Mouse (Mus musculus) megakaryocyte, embryonic 14.5 days (primary cell): ENCODE data around the gene Fyn. TPM values are rescaled to one million over a fixed set of nuclear protein-coding genes. Genes with fewer than 3 reads are reported as not detected.

Source experiments
- H3K27me3 ChIP-seq: replicated peaks from 2 replicates; pipeline ENCODE3; 2012; ENCODE audit warnings: inconsistent platforms
- H3K36me3 ChIP-seq: replicated peaks from 2 replicates; pipeline ENCODE3; 2012; ENCODE audit warnings: low read length, inconsistent platforms, mixed read lengths
- H3K4me1 ChIP-seq: 2 replicates; pipeline ENCODE4 v1.6.1; 2012; ENCODE audit warnings: inconsistent platforms
- H3K4me3 ChIP-seq: replicated peaks from 2 replicates; pipeline ENCODE3; 2012; ENCODE audit warnings: moderate library complexity, mild to moderate bottlenecking, inconsistent platforms
- H3K9me3 ChIP-seq: 2 replicates; pipeline ENCODE4 v1.6.1; 2012; ENCODE audit warnings: inconsistent platforms
- FLI1 ChIP-seq: IDR thresholded peaks from 2 replicates; pipeline ENCODE4 v1.6.1; 2012; ENCODE audit warnings: low read length, inconsistent platforms, mixed read lengths
- GATA1 ChIP-seq: IDR thresholded peaks from 3 replicates; pipeline ENCODE4 v1.6.1; 2012; ENCODE audit warnings: mixed read lengths, low read length, inconsistent platforms, borderline replicate concordance
- polyA plus RNA-seq: library from polyadenylated mRNA; stranded (reverse); fragments of >175 nt; gene quantifications from 2 replicates; pipeline ENCODE4 v1.2.3, GENCODE M21; 2012; ENCODE audit warnings: low replicate concordance; ENCODE audit not compliant: insufficient read depth

Gene Fyn
- polyA plus RNA-seq, 1 experiment = 43.3 TPM

GRCm38 (mm10) chr10:39535347-39535746, 166.7 kb downstream of the Fyn start:
- H3K36me3 ChIP-seq = peaks cover 97% of the 10 kb centered on the region
- no peak for TF ChIP-seq FLI1
- no peak for TF ChIP-seq GATA1
- H3K4me3 ChIP-seq = no peak overlapping the region
- peaks cover 19% of the 10 kb centered on the region for H3K4me1 ChIP-seq
- no peaks in the 10 kb centered on the region for H3K9me3 ChIP-seq
- no peaks in the 10 kb centered on the region for H3K27me3 ChIP-seq

- Histone ChIP-seq H3K4me1 (peaks cover 24% of the 10 kb centered on the region), H3K9me3 (no peaks in the 10 kb centered on the region), H3K4me3 (no peak overlapping the region), H3K36me3 (peaks cover 98% of the 10 kb centered on the region), H3K27me3 (no peaks in the 10 kb centered on the region)
- no peak for TF ChIP-seq FLI1
- no peak for TF ChIP-seq GATA1
Measured at GRCm38 (mm10) chr10:39536258-39536657, 167.6 kb downstream of the Fyn start.

DNA sequence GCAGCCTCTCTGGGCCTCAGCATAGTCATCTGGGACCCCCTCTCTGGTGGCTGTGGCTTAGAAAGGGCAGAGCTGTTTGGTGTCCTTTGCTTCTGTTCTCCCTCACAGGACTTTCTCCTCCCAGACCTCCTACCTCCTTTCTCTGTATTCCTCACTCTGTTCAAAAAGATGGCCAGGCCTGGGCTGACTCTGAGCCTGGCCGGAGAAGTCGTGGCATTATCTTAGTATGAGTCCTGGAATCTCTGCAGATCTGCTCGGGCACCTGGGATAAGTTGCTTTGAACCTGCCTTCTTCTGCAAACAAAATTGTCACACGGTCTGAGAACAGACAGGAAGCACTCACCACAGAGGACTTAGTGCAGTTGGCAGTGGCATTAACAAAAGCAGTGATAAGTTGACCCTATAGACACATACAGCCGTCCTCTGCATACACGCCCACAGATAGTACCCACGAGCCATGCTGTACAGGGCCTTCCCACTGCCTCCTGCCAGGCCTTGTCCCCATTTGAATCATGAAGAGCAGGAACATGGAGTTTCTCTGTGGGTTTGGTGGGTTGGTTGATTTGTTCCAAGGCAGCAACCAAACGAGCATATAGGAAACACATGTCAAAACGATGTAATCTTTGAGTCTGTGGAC, 171.5 kb downstream of the Fyn start:
- Histone ChIP-seq H3K9me3 (no peaks in the 10 kb centered on the region), H3K4me1 (peaks cover 37% of the 10 kb centered on the region), H3K4me3 (peak overlapping the region; percentile 1), H3K36me3 (peaks cover 97% of the 10 kb centered on the region), H3K27me3 (no peaks in the 10 kb centered on the region)
- TF ChIP-seq GATA1 (no peak), FLI1 (no peak)

DNA sequence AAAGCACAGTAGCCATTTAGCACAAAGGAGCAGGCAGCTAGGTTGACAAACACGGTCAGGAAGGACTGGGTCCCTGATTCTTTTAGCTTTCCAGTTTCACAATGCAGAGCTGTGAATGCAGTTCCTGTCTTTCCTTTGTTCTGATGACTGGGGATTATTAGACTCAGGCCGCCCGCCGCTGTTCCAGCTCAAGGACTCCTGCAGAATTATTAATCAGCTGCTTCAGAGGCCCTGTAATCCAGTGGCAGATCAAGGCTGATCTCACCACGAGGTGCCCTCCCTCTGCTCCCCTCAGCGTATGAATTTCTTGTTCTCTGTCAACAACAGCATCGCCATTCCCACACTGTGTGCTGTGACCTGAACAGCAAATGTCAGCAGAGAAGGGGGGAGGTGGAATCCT, 172.3 kb downstream of the Fyn start:
- Histone ChIP-seq H3K4me1 (peaks cover 46% of the 10 kb centered on the region), H3K4me3 (no peak overlapping the region), H3K9me3 (no peaks in the 10 kb centered on the region), H3K27me3 (no peaks in the 10 kb centered on the region), H3K36me3 (peaks cover 96% of the 10 kb centered on the region)
- TF ChIP-seq FLI1 (no peak), GATA1 (no peak)

DNA sequence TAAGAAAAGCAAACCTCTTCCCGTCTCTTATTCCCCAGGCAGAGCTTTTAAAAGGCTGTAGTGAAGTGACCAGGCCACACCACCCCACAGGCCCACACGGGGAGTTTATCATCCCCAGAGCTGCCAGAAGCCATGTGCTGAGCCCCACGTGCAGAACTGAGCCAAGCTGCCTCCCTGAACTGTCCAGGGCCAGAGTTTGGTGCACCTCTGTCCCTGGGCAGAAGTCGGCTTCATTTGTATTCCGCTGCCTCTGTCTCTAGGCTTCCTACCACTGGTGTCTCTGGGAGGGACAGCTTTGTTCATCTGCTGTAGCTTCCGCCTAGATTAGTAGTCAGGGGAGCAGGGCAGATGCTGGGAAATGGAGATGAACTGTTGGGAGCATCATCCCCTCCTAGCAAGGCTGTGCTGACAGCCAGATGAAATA, 172.8 kb downstream of the Fyn start:
- Histone ChIP-seq H3K4me3 (no peak overlapping the region), H3K4me1 (peaks cover 48% of the 10 kb centered on the region), H3K27me3 (no peaks in the 10 kb centered on the region), H3K36me3 (peaks cover 93% of the 10 kb centered on the region), H3K9me3 (no peaks in the 10 kb centered on the region)
- TF ChIP-seq FLI1 (no peak), GATA1 (no peak)

- TF ChIP-seq GATA1 (no peak), FLI1 (no peak)
- no peak overlapping the region for H3K4me3 ChIP-seq
- H3K4me1 ChIP-seq = peaks cover 53% of the 10 kb centered on the region
- H3K9me3 ChIP-seq = no peaks in the 10 kb centered on the region
- H3K27me3 ChIP-seq = no peaks in the 10 kb centered on the region
- H3K36me3 ChIP-seq = peaks cover 93% of the 10 kb centered on the region
Measured at GRCm38 (mm10) chr10:39541951-39542521, 173.4 kb downstream of the Fyn start.

DNA sequence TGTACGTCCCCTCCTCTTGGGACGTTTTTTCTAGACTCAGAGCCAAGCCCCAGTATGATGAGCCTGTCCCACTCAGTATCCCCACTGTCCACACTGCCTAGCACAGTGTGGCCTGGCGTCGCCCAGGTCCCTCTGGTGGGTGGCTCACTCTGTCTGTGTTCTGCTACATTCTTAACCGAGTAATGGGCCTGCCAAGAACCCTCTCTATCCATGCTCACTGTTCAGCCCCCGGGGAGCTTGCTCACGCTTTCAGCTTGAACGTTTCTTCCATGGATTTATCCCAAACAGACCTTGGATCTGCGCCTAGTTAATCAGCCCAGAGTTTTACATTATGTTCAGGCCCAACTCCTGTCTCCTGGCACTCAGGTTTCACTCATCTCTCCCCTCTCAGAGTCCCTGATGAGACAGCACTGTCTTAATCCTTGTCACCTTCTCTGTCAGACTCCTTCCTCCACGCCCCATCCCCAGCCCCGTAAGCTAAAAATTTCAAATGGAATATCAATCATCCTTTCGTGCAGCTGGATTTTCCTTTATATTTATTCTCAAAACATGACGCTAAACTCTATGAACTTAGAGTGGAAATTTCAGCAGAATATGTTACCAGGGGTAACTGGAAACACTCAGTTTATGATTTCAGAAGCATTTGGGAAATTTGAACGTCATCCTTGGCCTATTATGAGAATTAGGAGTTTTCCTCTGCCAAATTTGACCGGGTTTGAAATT, 174.0 kb downstream of the Fyn start:
- TF ChIP-seq GATA1 (no peak), FLI1 (no peak)
- Histone ChIP-seq H3K4me3 (no peak overlapping the region), H3K27me3 (no peaks in the 10 kb centered on the region), H3K9me3 (no peaks in the 10 kb centered on the region), H3K4me1 (peaks cover 57% of the 10 kb centered on the region), H3K36me3 (peaks cover 93% of the 10 kb centered on the region)

DNA sequence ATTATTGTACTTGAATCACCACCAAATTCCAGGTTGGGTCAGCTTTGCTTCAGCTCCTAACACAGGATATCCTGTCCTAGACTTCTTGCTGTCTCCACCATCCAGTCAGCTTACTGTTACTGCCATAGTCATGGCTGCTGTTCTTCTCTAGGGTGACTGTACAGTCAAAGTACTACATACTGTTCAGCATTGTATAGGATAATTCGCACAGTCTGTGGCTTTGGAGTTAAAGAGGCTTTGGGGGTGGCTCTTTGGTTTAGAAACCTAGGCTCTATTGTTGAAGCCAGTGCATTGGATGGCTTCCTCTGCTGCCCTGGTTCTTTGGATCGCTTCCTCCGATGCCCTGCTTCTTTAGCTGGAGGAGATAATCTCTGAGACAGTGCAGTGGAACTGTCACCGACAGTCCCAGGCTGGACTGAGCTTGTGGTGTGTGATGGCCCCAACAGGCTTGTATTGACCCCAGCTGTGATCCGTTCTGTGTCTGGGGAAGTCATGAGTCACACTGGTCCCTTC, 174.7 kb downstream of the Fyn start:
- TF ChIP-seq FLI1 (no peak), GATA1 (no peak)
- peaks cover 56% of the 10 kb centered on the region for H3K4me1 ChIP-seq

DNA sequence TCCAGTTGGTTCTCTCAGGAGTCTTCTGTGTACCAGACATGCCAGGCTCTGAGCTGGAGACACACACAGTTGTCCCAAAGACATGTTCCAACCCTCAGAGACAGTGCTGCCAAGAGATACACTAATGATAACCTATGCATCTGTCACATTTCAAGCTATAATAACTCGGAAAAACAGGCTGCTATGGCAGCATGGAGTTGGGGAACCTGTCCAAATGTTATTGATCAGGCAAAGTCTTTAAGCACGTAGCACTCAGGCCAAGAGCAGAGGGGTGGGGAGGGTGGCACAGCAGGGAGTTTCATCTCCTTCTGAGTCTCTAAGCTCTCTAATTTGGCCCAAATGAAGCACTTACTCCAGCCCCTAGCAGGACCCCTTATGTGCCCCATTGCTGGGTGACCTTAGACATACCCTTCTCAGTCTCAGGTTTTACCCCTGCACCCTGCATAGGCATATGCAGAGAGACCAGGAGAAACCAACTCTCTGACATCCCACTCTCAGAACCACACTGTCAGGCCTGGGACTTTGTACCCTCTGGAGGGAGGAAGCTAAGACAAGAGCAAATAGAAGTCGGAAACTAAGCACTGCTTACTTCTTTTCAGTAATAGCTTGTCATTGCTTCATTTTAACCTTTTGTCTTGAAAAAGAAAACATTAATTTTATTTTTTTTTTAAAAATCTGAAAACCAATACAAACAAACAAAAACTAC, 178.9 kb downstream of the Fyn start:
- no peaks in the 10 kb centered on the region for H3K27me3 ChIP-seq
- no peak overlapping the region for H3K4me3 ChIP-seq
- no peaks in the 10 kb centered on the region for H3K9me3 ChIP-seq
- H3K36me3 ChIP-seq = peaks cover 95% of the 10 kb centered on the region
- H3K4me1 ChIP-seq = peaks cover 21% of the 10 kb centered on the region
- TF ChIP-seq FLI1 (no peak), GATA1 (no peak)

More for the DNA sequence above, 174.7 kb downstream of the Fyn start:
- no peaks in the 10 kb centered on the region for H3K27me3 ChIP-seq
- peaks cover 93% of the 10 kb centered on the region for H3K36me3 ChIP-seq
- no peaks in the 10 kb centered on the region for H3K9me3 ChIP-seq
- no peak overlapping the region for H3K4me3 ChIP-seq
